Mouse (Mus musculus): ENCODE measurements at regions not wholly inside any gene's neighbourhood (a gene's known extent, or its start where the extent isn't known, plus 50 kb on each side); places are given as distances from the start of the nearest gene placed in this dataset.
"Not testable (repeated sequence)": the region's sequence is repeated elsewhere in the genome, so short reads cannot be mapped to it uniquely, and the experiment has no call there.

- no peak for DNase-seq (ENCODE audit: low spot score)
Measured at GRCm38 (mm10) chr3:137226151-137226550, 114.7 kb upstream of the Emcn start.

GRCm38 (mm10) chr3:137227122-137227838 is 113.6 kb upstream of the Emcn start:
- no peak for DNase-seq (ENCODE audit: low spot score)

- DNase-seq (ENCODE audit: low spot score), result no peak
Measured at GRCm38 (mm10) chr3:137228416-137228815, 112.5 kb upstream of the Emcn start.

GRCm38 (mm10) chr3:137242877-137243276 is 98.0 kb upstream of the Emcn start:
- no peak for DNase-seq (ENCODE audit: low spot score)

DNA sequence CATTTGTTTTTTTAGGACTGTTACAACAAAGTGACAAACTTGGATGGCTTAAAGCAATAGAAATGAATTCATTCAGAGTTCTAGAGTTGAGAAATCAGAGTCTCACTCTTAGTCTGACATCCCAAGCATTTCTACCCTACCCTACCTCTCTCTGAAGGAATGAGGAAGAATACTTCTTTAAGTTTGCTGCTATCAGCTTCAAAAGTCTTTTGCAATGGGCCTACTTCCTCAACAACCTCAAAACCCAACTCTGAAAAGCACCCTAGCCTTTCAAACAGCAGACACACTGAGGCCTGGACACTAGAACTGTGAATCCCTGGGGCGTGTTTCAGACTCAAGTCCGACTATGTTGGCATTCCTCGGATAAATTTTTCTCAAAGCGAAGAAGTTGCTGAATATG is 77.0 kb upstream of the Emcn start:
- DNase-seq (ENCODE audit: low spot score), result no peak

- DNase-seq (ENCODE audit: low spot score), result no peak
Measured at GRCm38 (mm10) chr3:137267752-137268151, 73.1 kb upstream of the Emcn start.

DNA sequence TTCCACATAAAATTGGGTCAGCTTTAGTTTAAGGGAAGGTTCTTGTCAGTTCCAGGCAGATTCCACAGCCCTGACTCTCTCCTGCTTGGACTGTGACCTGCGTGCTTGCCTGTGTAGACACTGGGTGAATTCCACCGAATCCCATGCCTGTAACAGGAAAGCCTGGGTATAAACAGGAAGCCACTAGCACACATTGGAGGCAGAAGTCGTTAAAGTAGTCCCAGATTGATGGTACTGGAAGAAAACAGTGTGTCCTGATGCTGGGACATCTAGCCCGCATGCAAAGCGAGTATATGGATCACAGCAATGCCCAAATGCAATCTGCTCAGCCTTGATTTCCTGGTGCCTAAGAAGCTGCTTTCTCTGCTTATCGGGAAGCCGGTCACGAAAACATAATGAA is 65.4 kb upstream of the Emcn start:
- DNase-seq (ENCODE audit: low spot score), result peak; percentile 6

- no peak for DNase-seq (ENCODE audit: low spot score)
Measured at GRCm38 (mm10) chr3:137279284-137279683, 61.6 kb upstream of the Emcn start.

GRCm38 (mm10) chr3:137281052-137281451 is 59.8 kb upstream of the Emcn start:
- no peak for DNase-seq (ENCODE audit: low spot score)

DNA sequence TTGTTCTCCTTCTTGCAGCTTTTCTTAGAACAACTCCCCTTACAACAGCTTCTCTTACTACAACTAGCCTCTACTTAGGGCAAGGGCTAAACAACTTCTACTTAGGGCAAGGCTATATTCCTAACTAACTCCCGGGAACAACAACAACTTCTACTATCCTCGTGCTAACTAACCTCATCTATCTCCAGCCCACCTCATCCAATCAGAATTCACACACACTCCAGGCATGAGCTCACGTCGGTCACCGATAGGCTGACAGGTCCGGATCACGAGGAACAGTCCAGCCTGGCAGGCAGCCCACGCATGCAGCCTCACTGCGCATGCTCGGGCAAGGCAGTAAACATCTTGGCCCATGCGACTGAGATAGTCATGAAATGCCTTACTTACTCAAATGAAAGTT is 53.3 kb upstream of the Emcn start:
- DNase-seq (ENCODE audit: low spot score), result not testable (repeated sequence)

DNA sequence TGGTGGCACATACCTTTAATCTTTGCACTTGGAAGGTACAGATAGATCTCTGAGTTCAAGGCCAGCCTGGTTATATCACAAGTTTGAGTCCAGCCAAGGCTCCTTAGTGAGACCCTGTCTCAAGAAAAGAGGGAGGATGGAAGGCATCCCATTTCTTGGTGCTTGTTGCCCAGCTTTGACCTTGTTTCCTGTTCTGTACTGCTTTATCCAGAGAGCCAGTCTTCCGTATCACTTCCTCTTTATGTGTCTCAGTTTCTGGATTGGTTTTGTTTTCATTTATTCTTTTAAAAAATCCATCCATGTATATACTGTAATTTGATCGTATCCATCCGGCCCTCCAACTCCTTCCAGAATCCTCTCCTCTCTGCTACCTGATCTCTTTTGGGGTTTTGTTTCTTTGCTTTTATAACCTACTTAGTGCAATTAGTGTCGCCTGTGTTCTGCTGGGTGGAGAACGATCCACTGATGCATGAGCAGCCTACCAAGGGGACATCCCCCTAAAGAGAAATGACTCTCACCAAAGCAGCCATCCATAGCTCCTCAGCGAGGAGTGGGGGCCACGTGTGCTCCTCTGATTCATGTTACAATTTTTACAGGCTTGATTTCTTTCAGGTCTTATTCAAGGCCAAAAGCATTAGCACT is 52.4 kb upstream of the Emcn start:
- no peak for DNase-seq (ENCODE audit: low spot score)

- DNase-seq (ENCODE audit: low spot score), result no peak
Measured at GRCm38 (mm10) chr3:137288943-137289682, 51.8 kb upstream of the Emcn start.

- peak; percentile 5 for DNase-seq (ENCODE audit: low spot score)
Measured at GRCm38 (mm10) chr3:137289683-137289984, 51.2 kb upstream of the Emcn start.
